Mouse (Mus musculus): ENCODE results near the gene Tert.

- TF ChIP-seq CTCF (IDR thresholded peaks at IDR 0.05; ENCODE audit: extremely low read depth, insufficient read depth, insufficient read length, insufficient replicate concordance) (no peak), POLR2A (IDR thresholded peaks at IDR 0.05; ENCODE audit: low read depth, low read length) (no peak)
These were observed 60.9 kb downstream of the Tert start for GRCm38 (mm10) chr13:73687601-73688000.

Data from spleen, adult 2 months (tissue).